Mouse (Mus musculus): ENCODE measurements around the gene Wdsub1. TPM values are rescaled to one million over a fixed set of nuclear protein-coding genes. Genes with fewer than 3 reads are reported as not detected.

The Wdsub1 gene
- total and polyA plus RNA-seq, 3 experiments = 8.2 to 13.5 (median 12.9) TPM

DNA sequence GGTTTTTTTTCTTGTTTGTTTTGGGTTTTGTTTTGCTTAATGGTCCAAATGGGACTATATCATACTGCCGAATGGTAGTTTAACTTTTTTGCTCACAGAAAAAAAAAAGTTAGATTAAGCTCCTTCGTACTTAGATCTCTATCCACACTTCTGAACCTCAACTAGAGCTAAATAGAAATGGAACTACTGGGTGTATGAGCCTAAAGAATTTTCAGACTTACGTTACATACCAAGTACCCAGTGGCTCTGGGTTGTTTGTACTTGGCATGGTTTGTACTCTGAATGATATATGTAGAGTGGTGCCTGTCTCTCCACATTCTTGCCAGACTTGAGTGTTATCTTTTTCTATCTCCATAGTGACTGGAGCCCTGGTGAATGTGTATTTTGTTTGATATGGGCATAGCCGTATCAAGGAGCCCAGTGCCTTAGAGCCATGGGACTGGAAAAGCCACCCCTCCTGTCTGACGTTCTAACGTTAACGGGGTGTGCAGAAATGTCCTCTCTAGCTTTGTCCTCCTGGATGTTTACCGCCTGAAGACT, 421 bp upstream of the Wdsub1 start:
- peaks cover 7% of the 10 kb centered on the region for H3K9me3 ChIP-seq (replicated peaks; ENCODE audit: low read length)
- H3K27ac ChIP-seq (ENCODE audit: insufficient read depth, low read depth) = no peak overlapping the region
- dilution Hi-C loops (cut with MboI; ENCODE audit: extremely low pct_ligation_motif_present, extremely low pct_unique_long_range_greater_than_20kb, low sequenced_read_pairs) (no loop called here), in situ Hi-C loops (cut with MboI; ENCODE audit: low pct_ligation_motif_present, low pct_unique_long_range_greater_than_20kb, low sequenced_read_pairs) (no loop called here)
- peaks cover 6 to 22% of the 10 kb centered on the region in 2 experiments for H3K4me1 ChIP-seq (ENCODE audit: control insufficient read depth in 1 of 2, insufficient read depth in 2 of 2)
- TF ChIP-seq GABPA (IDR thresholded peaks at IDR 0.05; ENCODE audit: insufficient replicate concordance, low read depth, low read length) (no peak), CHD2 (IDR thresholded peaks at IDR 0.05; ENCODE audit: low read length) (no peak), ZMIZ1 (IDR thresholded peaks at IDR 0.05; ENCODE audit: low read depth, low read length) (no peak), TBP (conservative IDR thresholded peaks at IDR 0.05; ENCODE audit: low read depth, low read length) (0 out of 2 replicates have a peak, but pooled peaks have one; percentile 37), E2F4 (IDR thresholded peaks at IDR 0.05; ENCODE audit: insufficient replicate concordance, low read depth, low read length) (no peak)
- H3K79me2 ChIP-seq (replicated peaks; ENCODE audit: control insufficient read depth, extremely low read depth, insufficient read depth, poor library complexity, severe bottlenecking) = no peaks in the 10 kb centered on the region
- H3K4me2 ChIP-seq (ENCODE audit: insufficient read depth, low read depth, poor library complexity, severe bottlenecking) = peak overlapping the region; percentile 56
- H3K36me3 ChIP-seq (replicated peaks in 1 of 2; ENCODE audit: control insufficient read depth in 1 of 2, insufficient read depth in 1 of 2, low read length in 1 of 2) = peaks cover 0 to 1% of the 10 kb centered on the region in 2 experiments
- peak overlapping the region; percentile 31; the same call in 1 of the 2 replicates for H3K9ac ChIP-seq (ENCODE audit: insufficient read depth, low read depth)
- DNase-seq (ENCODE audit: extremely low read depth) = no peak
- peak overlapping the region; percentile 47 to 66 (median 63) for H3K4me3 ChIP-seq (replicated peaks in 1 of 3; ENCODE audit: low read depth in 2 of 3, low read length in 2 of 3, poor library complexity in 1 of 3)
- H3K27me3 ChIP-seq (replicated peaks) = no peaks in the 10 kb centered on the region

DNA sequence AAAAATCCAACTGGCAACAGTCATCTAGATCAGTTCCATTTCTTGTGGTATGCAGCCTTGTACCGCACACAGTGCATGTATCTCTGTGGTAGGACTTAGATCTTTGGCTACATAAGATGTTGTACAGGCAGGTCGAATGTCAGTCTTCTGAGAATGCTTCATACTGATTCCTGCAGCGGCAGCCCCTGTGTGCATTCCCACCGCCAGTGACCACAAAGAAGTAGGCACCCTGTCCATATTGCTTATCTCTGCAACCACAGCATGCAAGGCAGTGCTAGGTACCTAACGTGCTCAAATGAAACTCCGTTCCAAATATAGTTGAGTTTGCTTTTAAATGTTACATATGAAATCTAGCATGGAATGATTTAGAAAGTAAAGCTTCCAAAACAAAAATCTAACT, 987 bp downstream of the Wdsub1 start:
- Histone ChIP-seq H3K9me3 (replicated peaks; ENCODE audit: low read length) (peaks cover 7% of the 10 kb centered on the region), H3K79me2 (replicated peaks; ENCODE audit: control insufficient read depth, extremely low read depth, insufficient read depth, poor library complexity, severe bottlenecking) (no peaks in the 10 kb centered on the region), H3K27me3 (replicated peaks) (no peaks in the 10 kb centered on the region), H3K4me3 (replicated peaks in 1 of 3; ENCODE audit: low read depth in 2 of 3, low read length in 2 of 3, poor library complexity in 1 of 3) (peak overlapping the region in 1 of 3 experiments; percentile 57), H3K36me3 (replicated peaks in 1 of 2; ENCODE audit: control insufficient read depth in 1 of 2, insufficient read depth in 1 of 2, low read length in 1 of 2) (peaks cover 0 to 1% of the 10 kb centered on the region in 2 experiments), H3K4me1 (ENCODE audit: control insufficient read depth in 1 of 2, insufficient read depth in 2 of 2) (peaks cover 6 to 27% of the 10 kb centered on the region in 2 experiments), H3K4me2 (ENCODE audit: insufficient read depth, low read depth, poor library complexity, severe bottlenecking) (peak overlapping the region; percentile 62), H3K9ac (ENCODE audit: insufficient read depth, low read depth) (peak overlapping the region; percentile 65; the same call in 1 of the 2 replicates), H3K27ac (ENCODE audit: insufficient read depth, low read depth) (no peak overlapping the region)
- dilution Hi-C loops (cut with MboI; ENCODE audit: extremely low pct_ligation_motif_present, extremely low pct_unique_long_range_greater_than_20kb, low sequenced_read_pairs) (no loop called here), in situ Hi-C loops (cut with MboI; ENCODE audit: low pct_ligation_motif_present, low pct_unique_long_range_greater_than_20kb, low sequenced_read_pairs) (no loop called here)
- no peak for DNase-seq (ENCODE audit: extremely low read depth)
- TF ChIP-seq TCF12 (IDR thresholded peaks at IDR 0.05; ENCODE audit: low read depth, low read length) (no peak), TBP (conservative IDR thresholded peaks at IDR 0.05; ENCODE audit: low read depth, low read length) (no peak), ZMIZ1 (IDR thresholded peaks at IDR 0.05; ENCODE audit: low read depth, low read length) (no peak), PAX5 (IDR thresholded peaks at IDR 0.05; ENCODE audit: low read length) (no peak), MAZ (IDR thresholded peaks at IDR 0.05; ENCODE audit: low read depth, low read length) (no peak)

- Histone ChIP-seq H3K9ac (ENCODE audit: insufficient read depth, low read depth) (no peak overlapping the region), H3K27ac (ENCODE audit: insufficient read depth, low read depth) (no peak overlapping the region), H3K36me3 (replicated peaks in 1 of 2; ENCODE audit: control insufficient read depth in 1 of 2, insufficient read depth in 1 of 2, low read length in 1 of 2) (peaks cover 0 to 5% of the 10 kb centered on the region in 2 experiments), H3K4me2 (ENCODE audit: insufficient read depth, low read depth, poor library complexity, severe bottlenecking) (no peak overlapping the region), H3K79me2 (replicated peaks; ENCODE audit: control insufficient read depth, extremely low read depth, insufficient read depth, poor library complexity, severe bottlenecking) (no peaks in the 10 kb centered on the region), H3K4me1 (ENCODE audit: control insufficient read depth in 1 of 2, insufficient read depth in 2 of 2) (peaks cover 6 to 26% of the 10 kb centered on the region in 2 experiments), H3K27me3 (replicated peaks) (no peaks in the 10 kb centered on the region), H3K9me3 (replicated peaks; ENCODE audit: low read length) (peaks cover 7% of the 10 kb centered on the region), H3K4me3 (replicated peaks in 1 of 3; ENCODE audit: low read depth in 2 of 3, low read length in 2 of 3, poor library complexity in 1 of 3) (no peak overlapping the region)
- TF ChIP-seq ZNF384 (IDR thresholded peaks at IDR 0.05; ENCODE audit: low read depth, low read length) = no peak
- TF ChIP-seq MAZ (IDR thresholded peaks at IDR 0.05; ENCODE audit: low read depth, low read length) = no peak
- TF ChIP-seq USF2 (conservative IDR thresholded peaks at IDR 0.05; ENCODE audit: low read depth, low read length) = no peak
- TF ChIP-seq SMC3 (IDR thresholded peaks at IDR 0.05; ENCODE audit: low read depth, low read length) = no peak
- no peak for TF ChIP-seq MAFK (IDR thresholded peaks at IDR 0.05; ENCODE audit: insufficient replicate concordance, low read length)
- no peak for TF ChIP-seq ZKSCAN1 (IDR thresholded peaks at IDR 0.05; ENCODE audit: borderline replicate concordance, low read depth, low read length)
- in situ Hi-C loops (cut with MboI; ENCODE audit: low pct_ligation_motif_present, low pct_unique_long_range_greater_than_20kb, low sequenced_read_pairs) (no loop called here), dilution Hi-C loops (cut with MboI; ENCODE audit: extremely low pct_ligation_motif_present, extremely low pct_unique_long_range_greater_than_20kb, low sequenced_read_pairs) (no loop called here)
- no peak for DNase-seq (ENCODE audit: extremely low read depth)
Observed at GRCm38 (mm10) chr2:59878221-59878620, 4.2 kb downstream of the Wdsub1 start.

All from CH12.LX (cell line).